Mouse (Mus musculus) midbrain, embryonic 14.5 days (tissue): ENCODE measurements around the gene Odf2. TPM values are rescaled to one million over a fixed set of nuclear protein-coding genes. Genes with fewer than 3 reads are reported as not detected.
A peak's percentile ranks its signal among the peaks of the same experiment; 100 is the strongest.
"Not testable (repeated sequence)": the region's sequence is repeated elsewhere in the genome, so short reads cannot be mapped to it uniquely, and the experiment has no call there.

Source experiments
- ATAC-seq: fragments of 200-750 bp; cut with Nextera tagmentation; 2 replicates; pipeline ENCODE4 v1.8.0; 2017; ENCODE audit warnings: moderate number of reproducible peaks, moderate library complexity; ENCODE audit not compliant: low FRiP score, low TSS enrichment
- DNase-seq: peaks from one replicate; pipeline ENCODE4 v3.0.0-alpha.2; 2015
- H3K27ac ChIP-seq: fragments of 300-500 bp; sonication (generic); replicated peaks from 2 replicates; pipeline ENCODE4 v1.5.1; 2014; ENCODE audit warnings: mild to moderate bottlenecking, low read depth, low read length, moderate library complexity
- H3K27me3 ChIP-seq: fragments of 300-500 bp; sonication (generic); 2 replicates; pipeline ENCODE4 v1.6.1; 2014; ENCODE audit warnings: low read length, control low read depth, mixed read lengths; ENCODE audit not compliant: control insufficient read depth, insufficient read depth
- H3K36me3 ChIP-seq: fragments of 300-500 bp; sonication (generic); 2 replicates; pipeline ENCODE4 v1.6.1; 2014; ENCODE audit warnings: low read length, control low read depth; ENCODE audit not compliant: control insufficient read depth, insufficient read depth
- H3K4me1 ChIP-seq: fragments of 300-500 bp; sonication (generic); 2 replicates; pipeline ENCODE4 v1.6.1; 2014; ENCODE audit warnings: mild to moderate bottlenecking, antibody characterized with exemption, low read length, control low read depth; ENCODE audit not compliant: control insufficient read depth, insufficient read depth
- H3K4me2 ChIP-seq: fragments of 300-500 bp; sonication (generic); 2 replicates; pipeline ENCODE4 v1.6.1; 2014; ENCODE audit warnings: mild to moderate bottlenecking, low read length, moderate library complexity
- H3K4me3 ChIP-seq: fragments of 300-500 bp; sonication (generic); replicated peaks from 2 replicates; pipeline ENCODE4 v1.5.1; 2014; ENCODE audit warnings: low read depth, low read length
- H3K9ac ChIP-seq: fragments of 300-500 bp; sonication (generic); replicated peaks from 2 replicates; pipeline ENCODE4 v1.6.1; 2014; ENCODE audit warnings: mild to moderate bottlenecking, low read length, moderate library complexity
- H3K9me3 ChIP-seq: fragments of 300-500 bp; sonication (generic); 2 replicates; pipeline ENCODE4 v1.6.1; 2016; ENCODE audit warnings: low read length, control low read depth, mixed read lengths; ENCODE audit not compliant: control insufficient read depth
- WGBS: fragments of 180-500 bp; shearing (Covaris S2); extraction: QIAGEN DNeasy Blood & Tissue Kit; methylation state at CpG from one replicate; pipeline ENCODE4 v1.1.7; 2014; 5-methylcytosine and 5-hydroxymethylcytosine counted together
- polyA plus RNA-seq: library from polyadenylated mRNA; unstranded; fragments of >200 nt; fragmentation: Nextera tagmentation; extraction: Ambion mirVana; gene quantifications from 2 replicates; pipeline ENCODE4 v1.2.1, GENCODE M21; 2014

The Odf2 gene
- polyA plus RNA-seq, 1 experiment from 2014 or later, result 60.3 TPM

DNA sequence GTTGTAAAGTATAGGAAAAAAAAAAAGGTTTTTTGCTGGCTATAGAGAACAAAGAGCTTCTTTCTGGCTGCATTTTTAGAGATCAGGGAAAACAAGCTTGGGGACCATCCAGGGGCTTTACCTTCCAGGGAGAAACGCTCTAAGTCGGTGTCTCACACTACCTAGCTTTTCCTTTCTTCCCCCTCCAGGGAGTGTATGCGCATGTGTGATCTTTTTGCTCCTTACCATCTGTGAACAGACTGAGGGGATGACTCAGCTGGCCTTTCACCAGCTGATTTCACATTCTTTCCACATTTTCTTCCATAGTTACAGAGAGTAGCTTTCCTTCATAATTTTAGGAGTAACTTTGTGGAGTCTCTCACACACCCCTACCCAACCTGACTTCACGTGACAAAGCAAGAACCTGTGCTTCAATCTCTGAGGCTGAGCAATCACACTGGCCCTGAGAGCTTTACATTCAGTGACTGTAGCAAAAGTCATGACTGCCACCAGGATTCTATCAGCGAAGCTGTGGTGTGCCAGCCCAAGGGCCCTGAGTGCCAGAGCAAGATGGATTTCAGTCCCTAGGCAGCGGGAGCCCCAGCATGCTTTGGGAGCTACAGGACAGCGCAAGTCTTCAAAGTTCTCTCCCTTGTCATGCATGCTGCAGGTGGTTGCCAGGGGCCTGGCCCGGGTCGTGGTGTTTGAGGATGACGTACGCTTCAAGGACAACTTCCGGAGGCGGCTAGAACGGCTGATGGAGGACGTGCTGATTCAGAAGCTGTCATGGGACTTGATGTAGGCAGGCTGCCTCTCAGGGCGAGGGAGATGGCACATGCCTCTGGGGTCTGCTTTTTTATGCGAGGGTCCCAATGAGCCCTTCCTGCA is 8.8 kb upstream of the Odf2 start:
- DNase-seq, result no peak
- Histone ChIP-seq H3K9me3 (no peaks in the 10 kb centered on the region), H3K27ac (no peak overlapping the region), H3K4me1 (no peaks in the 10 kb centered on the region), H3K9ac (no peak overlapping the region), H3K27me3 (no peaks in the 10 kb centered on the region), H3K4me2 (no peak overlapping the region), H3K4me3 (no peak overlapping the region), H3K36me3 (peaks cover 26% of the 10 kb centered on the region)
- WGBS, result 85% methylated on average over 17 of the region's 17 CpGs
- no peak for ATAC-seq

DNA sequence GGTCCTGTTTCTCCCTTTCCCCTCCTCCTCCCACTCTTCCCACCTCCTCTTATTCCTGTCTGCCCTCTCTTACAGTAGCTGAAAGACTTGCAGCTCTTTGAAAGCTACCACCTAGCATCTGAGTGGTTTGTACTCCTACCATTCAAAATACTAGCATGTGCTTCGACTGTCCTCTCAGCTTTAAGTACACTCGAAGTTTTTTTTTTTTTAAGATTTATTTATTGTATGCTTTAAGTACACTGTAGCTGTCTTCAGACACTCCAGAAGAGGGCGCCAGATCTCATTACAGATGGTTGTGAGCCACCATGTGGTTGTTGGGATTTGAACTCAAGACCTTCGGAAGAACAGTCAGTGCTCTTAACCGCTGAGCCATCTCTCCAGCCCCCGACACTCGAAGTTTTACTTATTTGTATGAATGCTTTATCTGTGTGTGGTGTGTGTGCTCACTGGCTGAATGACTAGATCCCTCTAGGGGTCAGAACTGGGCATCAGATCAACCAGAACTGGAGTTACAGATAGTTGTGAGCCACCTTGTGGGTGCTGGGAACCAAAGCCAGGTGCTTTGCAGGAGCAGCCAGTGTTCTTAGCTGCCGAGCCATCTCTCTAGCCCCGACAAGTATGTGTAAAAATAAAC is 2.2 kb upstream of the Odf2 start:
- peaks cover 15% of the 10 kb centered on the region for H3K4me1 ChIP-seq
- 86% methylated on average over 9 of the region's 9 CpGs for WGBS
- H3K9ac ChIP-seq, H3K27ac ChIP-seq, H3K27me3 ChIP-seq, H3K9me3 ChIP-seq, H3K4me3 ChIP-seq, H3K4me2 ChIP-seq, ATAC-seq, H3K36me3 ChIP-seq, DNase-seq: not testable (repeated sequence)

DNA sequence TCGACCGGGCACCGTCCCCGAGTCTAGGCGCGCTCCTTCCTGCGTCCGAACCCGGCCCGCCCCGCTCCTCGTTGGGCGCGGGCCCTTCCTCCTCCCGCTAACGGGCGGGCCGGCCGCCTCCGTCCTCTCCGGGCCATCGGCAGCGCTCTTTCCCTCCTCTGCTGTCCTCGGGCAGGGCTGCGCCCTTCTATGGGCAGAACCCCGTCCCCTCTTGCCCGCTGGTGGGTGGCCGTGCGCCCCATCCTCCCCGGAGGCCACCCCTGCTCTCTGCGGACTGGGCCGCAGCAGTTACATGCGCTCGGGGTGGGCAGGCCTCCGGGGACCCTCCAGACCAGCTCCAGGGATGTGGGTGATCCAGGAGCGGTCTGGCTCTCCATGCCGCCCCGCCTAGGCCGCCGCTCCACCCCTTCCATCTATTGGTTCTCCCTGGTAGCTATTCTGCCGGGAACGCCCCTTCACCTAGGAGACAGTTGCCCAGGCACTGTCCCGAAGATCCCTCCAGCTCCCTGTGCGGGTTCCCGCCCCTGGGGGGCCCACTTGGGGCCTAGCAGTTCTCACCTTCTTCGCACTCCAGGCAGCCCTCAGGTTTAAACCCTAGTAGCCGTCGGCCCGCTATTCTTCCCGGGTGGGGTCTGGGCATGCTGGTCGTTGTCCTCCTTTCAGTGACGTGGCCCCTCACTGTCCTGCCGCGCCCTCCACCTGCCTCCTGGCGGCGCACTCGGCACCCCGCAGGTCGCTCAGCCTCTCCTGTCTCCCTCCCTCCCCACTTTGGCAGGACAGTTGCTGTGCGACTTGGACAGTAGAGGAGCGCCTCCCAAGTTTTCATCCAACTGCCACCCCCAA is 1.2 kb downstream of the Odf2 start:
- peak; percentile 83 for DNase-seq
- peaks cover 33% of the 10 kb centered on the region for H3K36me3 ChIP-seq
- peak overlapping the region; percentile 81 for H3K27ac ChIP-seq
- peak; percentile 77 for ATAC-seq
- peak overlapping the region; percentile 99 for H3K4me3 ChIP-seq
- peaks cover 15% of the 10 kb centered on the region for H3K4me1 ChIP-seq
- H3K9me3 ChIP-seq, result no peaks in the 10 kb centered on the region
- no peaks in the 10 kb centered on the region for H3K27me3 ChIP-seq
- WGBS, result under 1% methylated on average over 61 of the region's 61 CpGs
- H3K9ac ChIP-seq, result peak overlapping the region; percentile 93
- H3K4me2 ChIP-seq, result peak overlapping the region; percentile 92

GRCm38 (mm10) chr2:29891773-29892172 is 2.8 kb downstream of the Odf2 start:
- Histone ChIP-seq H3K4me3 (no peak overlapping the region), H3K4me2 (no peak overlapping the region), H3K9ac (no peak overlapping the region), H3K27me3 (no peaks in the 10 kb centered on the region), H3K36me3 (peaks cover 46% of the 10 kb centered on the region), H3K4me1 (peaks cover 15% of the 10 kb centered on the region), H3K27ac (no peak overlapping the region), H3K9me3 (no peaks in the 10 kb centered on the region)
- DNase-seq, result no peak
- WGBS, result 94% methylated on average over 6 of the region's 6 CpGs
- ATAC-seq, result no peak

GRCm38 (mm10) chr2:29896071-29896470 is 7.0 kb downstream of the Odf2 start:
- WGBS, result 95% methylated on average over 1 of the region's 1 CpGs
- DNase-seq, result no peak
- no peak overlapping the region for H3K9ac ChIP-seq
- no peak overlapping the region for H3K4me2 ChIP-seq
- H3K9me3 ChIP-seq, result no peaks in the 10 kb centered on the region
- no peak for ATAC-seq
- peaks cover 1% of the 10 kb centered on the region; the same call in 1 of the 2 replicates for H3K4me1 ChIP-seq
- no peak overlapping the region for H3K4me3 ChIP-seq
- H3K27ac ChIP-seq, result no peak overlapping the region
- no peaks in the 10 kb centered on the region for H3K27me3 ChIP-seq
- H3K36me3 ChIP-seq, result peaks cover 89% of the 10 kb centered on the region

DNA sequence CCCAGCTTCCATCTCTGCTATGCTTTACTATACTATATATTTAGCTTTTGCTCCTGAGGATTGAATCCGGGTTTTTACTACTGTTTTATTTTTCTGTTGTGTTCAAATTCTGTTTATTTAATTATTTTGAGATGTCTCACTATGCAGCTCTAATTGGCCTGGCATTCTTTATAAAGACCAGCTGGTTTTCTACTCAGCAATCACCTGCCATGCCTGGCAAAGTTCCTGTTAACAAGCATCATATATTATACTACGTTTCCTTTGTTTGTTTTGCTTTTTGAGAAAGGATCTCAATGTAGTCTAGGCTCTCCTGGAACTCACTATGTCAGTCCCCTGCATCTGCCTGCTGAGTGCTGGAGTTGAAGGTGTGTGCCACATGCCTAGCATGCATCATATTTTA is 8.3 kb downstream of the Odf2 start:
- 93% methylated on average over 2 of the region's 2 CpGs for WGBS
- DNase-seq (no peak), ATAC-seq (no peak)
- no peaks in the 10 kb centered on the region for H3K27me3 ChIP-seq
- peaks cover 95% of the 10 kb centered on the region for H3K36me3 ChIP-seq
- no peak overlapping the region for H3K9ac ChIP-seq
- no peak overlapping the region for H3K4me3 ChIP-seq
- H3K27ac ChIP-seq, result no peak overlapping the region
- H3K9me3 ChIP-seq, result no peaks in the 10 kb centered on the region
- no peaks in the 10 kb centered on the region for H3K4me1 ChIP-seq
- no peak overlapping the region for H3K4me2 ChIP-seq

DNA sequence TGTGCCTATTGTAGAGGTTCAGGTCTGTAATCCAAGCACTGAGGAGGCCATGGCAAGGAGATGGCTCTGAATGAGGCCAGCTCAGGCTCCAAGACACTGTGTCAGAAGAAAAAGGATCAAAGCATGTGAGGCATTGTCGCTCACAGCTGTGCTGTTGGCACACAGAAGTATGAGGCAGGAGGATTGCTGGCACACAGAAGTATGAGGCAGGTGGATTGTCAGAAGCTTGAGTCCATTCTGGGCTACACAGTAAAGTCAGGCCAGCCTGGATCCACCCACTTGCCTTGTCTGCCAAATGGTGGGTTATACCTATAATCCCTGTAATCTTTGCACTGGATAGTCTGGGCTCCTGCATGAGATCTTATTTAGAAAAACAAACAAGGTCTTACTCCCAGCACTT is 9.1 kb downstream of the Odf2 start:
- no peak for ATAC-seq
- DNase-seq, result no peak
- Histone ChIP-seq H3K4me1 (no peaks in the 10 kb centered on the region), H3K4me3 (no peak overlapping the region), H3K36me3 (peaks cover 95% of the 10 kb centered on the region), H3K9me3 (no peaks in the 10 kb centered on the region), H3K27ac (no peak overlapping the region), H3K27me3 (no peaks in the 10 kb centered on the region), H3K4me2 (no peak overlapping the region), H3K9ac (no peak overlapping the region)
- 84% methylated on average over 1 of the region's 1 CpGs for WGBS

GRCm38 (mm10) chr2:29902194-29902593 is 13.2 kb downstream of the Odf2 start:
- Histone ChIP-seq H3K4me3 (no peak overlapping the region), H3K9ac (no peak overlapping the region), H3K36me3 (peaks cover 98% of the 10 kb centered on the region), H3K4me1 (no peaks in the 10 kb centered on the region), H3K27ac (no peak overlapping the region), H3K9me3 (no peaks in the 10 kb centered on the region), H3K27me3 (no peaks in the 10 kb centered on the region), H3K4me2 (no peak overlapping the region)
- ATAC-seq (no peak), DNase-seq (no peak)
- 92% methylated on average over 10 of the region's 10 CpGs for WGBS
